Mouse (Mus musculus): Measurements from ENCODE around the gene Paox. TPM values are rescaled to one million over a fixed set of nuclear protein-coding genes. Genes with fewer than 3 reads are reported as not detected.

The Paox gene
- polyA plus RNA-seq, 1 experiment = 8.7 TPM

GRCm38 (mm10) chr7:140184206-140184605 is 68.6 kb downstream of the Paox start:
- no peak for TF ChIP-seq POLR2A (IDR thresholded peaks at IDR 0.05; ENCODE audit: low read depth, low read length)
- no peak for TF ChIP-seq CTCF (IDR thresholded peaks at IDR 0.05; ENCODE audit: extremely low read depth, insufficient read depth, insufficient read length, insufficient replicate concordance)
- WGBS = 86% methylated on average over 4 of the region's 4 CpGs
- no peak overlapping the region for H3K4me3 ChIP-seq (ENCODE audit: extremely low read depth, insufficient read depth, insufficient read length)
- no peaks in the 10 kb centered on the region for H3K27me3 ChIP-seq (ENCODE audit: control insufficient read depth, insufficient read depth, low read length)
- no peaks in the 10 kb centered on the region for H3K4me1 ChIP-seq (ENCODE audit: control insufficient read depth, insufficient read depth, insufficient read length)
- no peak overlapping the region for H3K27ac ChIP-seq (ENCODE audit: insufficient read depth, low read length)
- H3K36me3 ChIP-seq (ENCODE audit: control insufficient read depth, insufficient read depth, low read length) = no peaks in the 10 kb centered on the region
- DNase-seq (ENCODE audit: low read depth in 1 of 2, low spot score in 2 of 2) = no peak

Other genes starting within 250 kb of the Paox start
- 0.08 and 0.16 TPM in 2 replicates for gene Kndc1, start 221.1 kb upstream of the Paox start, polyA plus RNA-seq (2012; rRNA removed)
- 1.1 and 2.3 TPM in 2 replicates for gene Utf1, start 172.0 kb upstream of the Paox start, polyA plus RNA-seq (2012; rRNA removed)
- 0.14 and 0.22 TPM in 2 replicates for gene 6430531B16Rik, start 137.0 kb upstream of the Paox start, polyA plus RNA-seq (2012; rRNA removed)
- gene Adam8, start 123.2 kb upstream of the Paox start, polyA plus RNA-seq (2012; rRNA removed) = 23.2 and 26.2 TPM in 2 replicates
- 43.3 and 95.2 TPM in 2 replicates for gene Zfp511, start 79.4 kb upstream of the Paox start, polyA plus RNA-seq (2012; rRNA removed)
- gene Tubgcp2, start 79.1 kb upstream of the Paox start, polyA plus RNA-seq (2012; rRNA removed) = 16.3 and 17.5 TPM in 2 replicates
- not detected in 2 replicates for gene Msx3, start 66.7 kb upstream of the Paox start, polyA plus RNA-seq (2012; rRNA removed)
- gene Caly, start 33.3 kb upstream of the Paox start, polyA plus RNA-seq (2012; rRNA removed) = not detected in 2 replicates
- gene Prap1, start 22.4 kb upstream of the Paox start, polyA plus RNA-seq (2012; rRNA removed) = not detected in 2 replicates
- gene Fuom, start 13.4 kb upstream of the Paox start, polyA plus RNA-seq (2012; rRNA removed) = 9.4 and 10.9 TPM in 2 replicates
- gene Echs1, start 677 bp downstream of the Paox start, polyA plus RNA-seq (2012; rRNA removed) = 24.5 and 29.5 TPM in 2 replicates
- gene Mtg1, start 21.8 kb downstream of the Paox start, polyA plus RNA-seq (2012; rRNA removed) = 18.8 and 20.5 TPM in 2 replicates
- gene Sprn, start 39.1 kb downstream of the Paox start, polyA plus RNA-seq (2012; rRNA removed) = 0.04 and 0.08 TPM in 2 replicates
- not detected in 2 replicates for gene Olfr522, start 49.0 kb downstream of the Paox start, polyA plus RNA-seq (2012; rRNA removed)
- 0.12 TPM in 1 of 2 replicates, not detected in the other for gene Olfr523, start 57.4 kb downstream of the Paox start, polyA plus RNA-seq (2012; rRNA removed)
- gene Olfr524, start 90.2 kb downstream of the Paox start, polyA plus RNA-seq (2012; rRNA removed) = 0.01 and 0.07 TPM in 2 replicates
- 1.3 and 2.1 TPM in 2 replicates for gene Cd163l1, start 102.5 kb downstream of the Paox start, polyA plus RNA-seq (2012; rRNA removed)
- 0.99 and 1.9 TPM in 2 replicates for gene 5830411N06Rik, start 131.5 kb downstream of the Paox start, polyA plus RNA-seq (2012; rRNA removed)
- gene Olfr525, start 205.1 kb downstream of the Paox start, polyA plus RNA-seq (2012; rRNA removed) = not detected in 2 replicates
- not detected in 2 replicates for gene Olfr527, start 218.2 kb downstream of the Paox start, polyA plus RNA-seq (2012; rRNA removed)
- 0.27 and 0.40 TPM in 2 replicates for gene Olfr60, start 245.9 kb downstream of the Paox start, polyA plus RNA-seq (2012; rRNA removed)